Mouse (Mus musculus) neural tube, embryonic 14.5 days (tissue): Measurements from ENCODE around the gene Sec24c. TPM values are rescaled to one million over a fixed set of nuclear protein-coding genes. Genes with fewer than 3 reads are reported as not detected.
"Not testable (repeated sequence)": the region's sequence is repeated elsewhere in the genome, so short reads cannot be mapped to it uniquely, and the experiment has no call there.

Source experiments
- ATAC-seq: fragments of 200-750 bp; cut with Nextera tagmentation; 2 replicates; pipeline ENCODE4 v1.8.0; 2017; ENCODE audit warnings: low read depth, mild to moderate bottlenecking, moderate TSS enrichment, moderate library complexity
- H3K27ac ChIP-seq: fragments of 300-500 bp; sonication (generic); 2 replicates; pipeline ENCODE4 v1.5.1; 2014; ENCODE audit warnings: low read depth, mild to moderate bottlenecking, control low read depth, low read length, moderate library complexity, mixed read lengths
- H3K27me3 ChIP-seq: fragments of 300-500 bp; sonication (generic); 2 replicates; pipeline ENCODE4 v1.6.1; 2014; ENCODE audit warnings: low read length; ENCODE audit not compliant: control insufficient read depth, insufficient read depth
- H3K36me3 ChIP-seq: fragments of 300-500 bp; sonication (generic); 2 replicates; pipeline ENCODE4 v1.6.1; 2014; ENCODE audit warnings: low read length, mixed read lengths; ENCODE audit not compliant: control insufficient read depth, insufficient read depth
- H3K4me1 ChIP-seq: fragments of 300-500 bp; sonication (generic); 2 replicates; pipeline ENCODE4 v1.6.1; 2014; ENCODE audit warnings: low read length; ENCODE audit not compliant: control insufficient read depth, insufficient read depth
- H3K4me2 ChIP-seq: fragments of 300-500 bp; sonication (generic); 2 replicates; pipeline ENCODE4 v1.6.1; 2014; ENCODE audit warnings: mild to moderate bottlenecking, low read depth, low read length, control low read depth
- H3K4me3 ChIP-seq: fragments of 300-500 bp; sonication (generic); 2 replicates; pipeline ENCODE4 v1.5.1; 2014; ENCODE audit warnings: low read depth, low read length, control low read depth, mixed read lengths
- H3K9ac ChIP-seq: fragments of 300-500 bp; sonication (generic); replicated peaks from 2 replicates; pipeline ENCODE4 v1.6.1; 2014; ENCODE audit warnings: low read depth, mild to moderate bottlenecking, control low read depth, low read length, mixed read lengths
- H3K9me3 ChIP-seq: fragments of 300-500 bp; sonication (generic); 2 replicates; pipeline ENCODE4 v1.6.1; 2016; ENCODE audit warnings: low read length; ENCODE audit not compliant: control insufficient read depth
- WGBS: fragments of 180-500 bp; shearing (Covaris S2); extraction: QIAGEN DNeasy Blood & Tissue Kit; methylation state at CpG from one replicate; pipeline ENCODE4 v1.1.7; 2014; 5-methylcytosine and 5-hydroxymethylcytosine counted together
- polyA plus RNA-seq: library from polyadenylated mRNA; unstranded; fragments of >200 nt; fragmentation: Nextera tagmentation; extraction: Ambion mirVana; gene quantifications from 2 replicates; pipeline ENCODE4 v1.2.1, GENCODE M21; 2014

Gene Sec24c
- polyA plus RNA-seq, 1 experiment from 2014 or later = 74.4 TPM

DNA sequence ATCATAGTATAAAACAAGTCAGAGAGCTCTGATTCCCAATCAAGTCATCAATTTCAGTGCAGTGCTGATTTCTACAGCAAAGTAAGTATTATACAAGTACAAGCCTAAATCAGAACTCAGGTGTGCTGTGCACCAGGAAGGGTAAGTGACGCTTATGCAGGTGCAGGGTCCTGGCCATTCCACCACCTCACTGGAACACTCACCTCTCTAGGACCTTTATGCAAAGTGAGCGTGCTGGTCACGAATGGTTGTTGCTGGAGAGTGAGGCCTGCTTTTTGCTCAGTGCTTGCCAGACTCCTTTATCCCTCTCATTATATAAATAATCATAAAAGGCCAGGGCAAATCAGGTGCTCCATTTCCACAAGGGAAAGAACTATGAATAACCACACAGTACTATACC is 26.3 kb downstream of the Sec24c start:
- H3K4me2 ChIP-seq = no peak overlapping the region
- H3K27ac ChIP-seq = no peak overlapping the region
- no peak overlapping the region for H3K4me3 ChIP-seq
- 88% methylated on average over 3 of the region's 3 CpGs for WGBS
- no peaks in the 10 kb centered on the region for H3K27me3 ChIP-seq
- H3K36me3 ChIP-seq = no peaks in the 10 kb centered on the region
- no peak overlapping the region for H3K9ac ChIP-seq
- H3K4me1 ChIP-seq = peaks cover 53% of the 10 kb centered on the region
- ATAC-seq = no peak
- no peaks in the 10 kb centered on the region for H3K9me3 ChIP-seq

GRCm38 (mm10) chr14:20701554-20701953 is 27.4 kb downstream of the Sec24c start:
- H3K4me3 ChIP-seq = peak overlapping the region; percentile 79; the same call in 1 of the 2 replicates
- 86% methylated on average over 8 of the region's 8 CpGs for WGBS
- peak overlapping the region; percentile 65 for H3K4me2 ChIP-seq

GRCm38 (mm10) chr14:20702096-20702740 is 28.1 kb downstream of the Sec24c start:
- Histone ChIP-seq H3K9ac (peak overlapping the region; percentile 82), H3K27me3 (no peaks in the 10 kb centered on the region), H3K9me3 (no peaks in the 10 kb centered on the region), H3K36me3 (no peaks in the 10 kb centered on the region), H3K27ac (peak overlapping the region; percentile 82), H3K4me3 (peak overlapping the region; percentile 79), H3K4me2 (peak overlapping the region; percentile 65), H3K4me1 (peaks cover 39% of the 10 kb centered on the region)
- ATAC-seq = peak; percentile 29; the same call in 1 of the 2 replicates
- WGBS = 17% methylated on average over 15 of the region's 15 CpGs

More at GRCm38 (mm10) chr14:20701554-20701953, 27.4 kb downstream of the Sec24c start:
- Histone ChIP-seq H3K4me1 (peaks cover 46% of the 10 kb centered on the region), H3K27ac (no peak overlapping the region), H3K36me3 (no peaks in the 10 kb centered on the region), H3K27me3 (no peaks in the 10 kb centered on the region), H3K9ac (no peak overlapping the region), H3K9me3 (no peaks in the 10 kb centered on the region)
- no peak for ATAC-seq

GRCm38 (mm10) chr14:20702741-20703381 is 28.8 kb downstream of the Sec24c start, which contains the start of gene Chchd1:
TSS of gene Chchd1 (plus strand) at chr14:20703006.
- Histone ChIP-seq H3K9ac (peak within 1 kb of the TSS; percentile 82), H3K36me3 (no peaks in the 10 kb centered on the region), H3K27me3 (peaks cover 3% of the 10 kb centered on the region; the same call in 1 of the 2 replicates), H3K4me3 (peak within 1 kb of the TSS; percentile 79), H3K9me3 (no peaks in the 10 kb centered on the region), H3K27ac (peak within 1 kb of the TSS; percentile 82), H3K4me2 (peak within 1 kb of the TSS; percentile 65), H3K4me1 (peaks cover 33% of the 10 kb centered on the region)
- WGBS = under 1% methylated on average over 61 of the region's 61 CpGs
- peak; percentile 69 for ATAC-seq

GRCm38 (mm10) chr14:20703461-20703860 is 29.4 kb downstream of the Sec24c start:
- not testable (repeated sequence) for H3K9me3 ChIP-seq, H3K27me3 ChIP-seq, H3K36me3 ChIP-seq, ATAC-seq
- WGBS = 13% methylated on average over 8 of the region's 8 CpGs
- H3K4me1 ChIP-seq = peaks cover 29% of the 10 kb centered on the region
- H3K9ac ChIP-seq = peak overlapping the region; percentile 82
- peak overlapping the region; percentile 65 for H3K4me2 ChIP-seq
- H3K27ac ChIP-seq = peak overlapping the region; percentile 82
- peak overlapping the region; percentile 79 for H3K4me3 ChIP-seq

GRCm38 (mm10) chr14:20707201-20708190 is 33.4 kb downstream of the Sec24c start, which contains the start of gene Zswim8:
TSS of gene Zswim8 (plus strand) at chr14:20707552.
- peak within 1 kb of the TSS; percentile 74 for H3K4me2 ChIP-seq
- H3K27me3 ChIP-seq = peaks cover 3% of the 10 kb centered on the region; the same call in 1 of the 2 replicates
- H3K9ac ChIP-seq = peak within 1 kb of the TSS; percentile 97
- peak within 1 kb of the TSS; percentile 88 for H3K27ac ChIP-seq
- H3K4me3 ChIP-seq = peak within 1 kb of the TSS; percentile 99
- peaks cover 20% of the 10 kb centered on the region for H3K36me3 ChIP-seq
- H3K4me1 ChIP-seq = peaks cover 17% of the 10 kb centered on the region
- H3K9me3 ChIP-seq = no peaks in the 10 kb centered on the region
- WGBS = under 1% methylated on average over 72 of the region's 80 CpGs
- peak; percentile 95 for ATAC-seq

GRCm38 (mm10) chr14:20708239-20708638 is 34.1 kb downstream of the Sec24c start:
- WGBS = 16% methylated on average over 10 of the region's 10 CpGs
- no peak overlapping the region; the same call in 1 of the 2 replicates for H3K27ac ChIP-seq

DNA sequence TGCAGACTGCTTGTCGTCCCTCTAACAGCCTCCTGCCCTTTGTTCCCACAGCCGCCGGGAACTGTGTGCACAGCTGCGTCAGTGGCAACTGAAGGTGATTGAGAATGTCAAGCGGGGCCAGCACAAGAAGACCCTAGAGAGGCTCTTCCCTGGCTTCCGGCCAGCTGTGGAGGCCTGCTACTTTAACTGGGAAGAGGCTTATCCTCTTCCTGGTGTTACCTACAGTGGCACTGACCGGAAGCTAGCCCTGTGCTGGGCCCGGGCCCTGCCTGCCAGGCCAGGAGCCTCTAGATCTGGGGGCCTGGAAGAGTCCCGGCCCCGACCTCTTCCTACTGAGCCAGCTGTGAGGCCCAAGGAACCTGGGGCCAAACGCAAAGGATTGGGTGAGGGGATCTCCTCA is 39.7 kb downstream of the Sec24c start:
- ATAC-seq = no peak
- Histone ChIP-seq H3K9ac (no peak overlapping the region), H3K27ac (no peak overlapping the region), H3K4me3 (no peak overlapping the region), H3K4me2 (no peak overlapping the region), H3K9me3 (no peaks in the 10 kb centered on the region), H3K27me3 (no peaks in the 10 kb centered on the region), H3K4me1 (peaks cover 8% of the 10 kb centered on the region), H3K36me3 (peaks cover 79% of the 10 kb centered on the region)
- WGBS = 77% methylated on average over 11 of the region's 11 CpGs

More at GRCm38 (mm10) chr14:20708239-20708638, 34.1 kb downstream of the Sec24c start:
- Histone ChIP-seq H3K36me3 (peaks cover 27% of the 10 kb centered on the region), H3K4me3 (peak overlapping the region; percentile 99), H3K4me2 (peak overlapping the region; percentile 74), H3K9me3 (no peaks in the 10 kb centered on the region), H3K9ac (peak overlapping the region; percentile 97), H3K27me3 (peaks cover 3% of the 10 kb centered on the region; the same call in 1 of the 2 replicates), H3K4me1 (peaks cover 17% of the 10 kb centered on the region)
- ATAC-seq = no peak
